Mouse (Mus musculus) ES-E14 (cell line): ENCODE data around the gene Flt3l. TPM values are rescaled to one million over a fixed set of nuclear protein-coding genes. Genes with fewer than 3 reads are reported as not detected.

Source experiments
- DNase-seq: peaks from one replicate; pipeline ENCODE4 v3.0.0-alpha.2; 2013; ENCODE audit warnings: low read depth, low spot score
- H3K27ac ChIP-seq: 2 replicates; pipeline ENCODE4 v1.5.1; 2012; ENCODE audit warnings: low read depth, mild to moderate bottlenecking, low read length, moderate library complexity, mixed read lengths; ENCODE audit not compliant: poor library complexity, insufficient read depth, severe bottlenecking
- H3K36me3 ChIP-seq: 2 replicates; pipeline ENCODE4 v1.6.1; 2012; ENCODE audit warnings: mild to moderate bottlenecking, low read length, moderate library complexity, mixed read lengths; ENCODE audit not compliant: control insufficient read depth, poor library complexity, insufficient read depth, severe bottlenecking
- H3K4me1 ChIP-seq, 2 experiments: fragments of 150-350 bp in 1 of 2; sonication (generic) in 1 of 2; 2 replicates each; pipeline ENCODE4 v1.6.1; 2012; ENCODE audit warnings: low read length in 2 of 2, mild to moderate bottlenecking in 1 of 2, mixed read lengths in 1 of 2; ENCODE audit not compliant: control insufficient read depth in 2 of 2, insufficient read depth in 2 of 2, poor library complexity in 1 of 2
- H3K4me3 ChIP-seq, 2 experiments: fragments of 150-350 bp in 1 of 2; sonication (generic) in 1 of 2; 2 replicates each; pipeline ENCODE4 v1.5.1; 2012; ENCODE audit warnings: low read length in 2 of 2, low read depth in 1 of 2, mild to moderate bottlenecking in 1 of 2, mixed read lengths in 1 of 2; ENCODE audit not compliant: insufficient read depth in 1 of 2, poor library complexity in 1 of 2, severe bottlenecking in 1 of 2
- H3K9ac ChIP-seq: 2 replicates; pipeline ENCODE4 v1.6.1; 2012; ENCODE audit warnings: low read depth, mild to moderate bottlenecking, low read length, mixed read lengths; ENCODE audit not compliant: poor library complexity, insufficient read depth, severe bottlenecking
- H3K9me3 ChIP-seq: fragments of 150-350 bp; sonication (generic); 2 replicates; pipeline ENCODE4 v1.6.1; 2012; ENCODE audit warnings: low read depth, mild to moderate bottlenecking, low read length; ENCODE audit not compliant: control insufficient read depth, insufficient read depth
- CHD2 ChIP-seq: IDR thresholded peaks from 2 replicates; pipeline ENCODE4 v1.6.1; 2014; ENCODE audit warnings: mild to moderate bottlenecking, low read depth, low read length, inconsistent platforms
- HCFC1 ChIP-seq: IDR thresholded peaks from 2 replicates; pipeline ENCODE4 v1.6.1; 2012; ENCODE audit warnings: low read length, inconsistent platforms, borderline replicate concordance; ENCODE audit not compliant: insufficient read depth
- MAFK ChIP-seq: IDR thresholded peaks from 2 replicates; pipeline ENCODE4 v1.6.1; 2014; ENCODE audit warnings: mild to moderate bottlenecking, low read depth, low read length, inconsistent platforms; ENCODE audit not compliant: insufficient read depth
- ZC3H11A ChIP-seq: IDR thresholded peaks from 2 replicates; pipeline ENCODE4 v1.6.1; 2012; ENCODE audit warnings: low read depth, mild to moderate bottlenecking, inconsistent platforms, low read length, borderline replicate concordance
- ZNF384 ChIP-seq: IDR thresholded peaks from 2 replicates; pipeline ENCODE4 v1.6.1; 2012; ENCODE audit warnings: low read depth, low read length, inconsistent platforms
- in situ Hi-C, 2 experiments: fragments of 600-800 bp; cut with MboI; formaldehyde crosslinking; loops; one replicate each; pipeline ENCODE4 v1.15.1; 2025; ENCODE audit warnings: low sequenced_read_pairs in 2 of 2, inconsistent platforms in 1 of 2; ENCODE audit not compliant: unreplicated experiment in 2 of 2
- total RNA-seq: library from RNA; depleted of rRNA; stranded (reverse); fragments of 300-350 nt; gene quantifications from 2 replicates; pipeline ENCODE4 v1.2.3, GENCODE M21; 2012

The Flt3l gene
- total RNA-seq, 1 experiment: 1.8 TPM

DNA sequence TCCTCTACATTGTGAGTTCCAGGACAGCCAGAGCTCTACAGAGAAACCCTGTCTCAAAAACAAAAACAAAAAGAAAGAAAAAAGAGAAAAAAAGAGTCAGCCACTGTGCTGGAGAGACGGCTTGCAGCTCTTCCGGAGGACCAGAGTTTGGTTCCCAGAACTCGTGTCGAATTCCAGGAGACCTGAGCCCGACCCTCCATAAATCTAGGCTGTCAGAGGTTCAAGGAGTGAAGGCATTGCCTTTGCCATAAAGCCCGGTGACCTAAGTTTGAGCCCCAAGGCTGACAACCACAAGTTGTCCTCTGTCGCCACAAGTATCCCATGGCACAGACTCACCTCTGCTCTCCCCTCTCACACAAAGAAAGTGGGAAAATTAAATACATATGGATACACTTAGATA is 42.1 kb downstream of the Flt3l start:
- H3K4me1 ChIP-seq: peaks cover 4 to 29% of the 10 kb centered on the region in 2 experiments; a peak in 2 of 4 replicates
- no peak for DNase-seq

GRCm38 (mm10) chr7:45093516-45093905 is 42.7 kb downstream of the Flt3l start:
- H3K4me3 ChIP-seq: no peak overlapping the region; a peak in 1 of 4 replicates
- H3K9me3 ChIP-seq: no peaks in the 10 kb centered on the region
- DNase-seq: no peak
- H3K4me1 ChIP-seq: peaks cover 4 to 27% of the 10 kb centered on the region in 2 experiments; a peak in 2 of 4 replicates
- in situ Hi-C loops: no loop called here
- TF ChIP-seq ZNF384: no peak
- no peak for TF ChIP-seq HCFC1
- no peak for TF ChIP-seq MAFK
- TF ChIP-seq ZC3H11A: no peak
- no peak for TF ChIP-seq CHD2
- peak overlapping the region; percentile 13; the same call in 1 of the 2 replicates for H3K9ac ChIP-seq
- no peak overlapping the region for H3K27ac ChIP-seq
- no peaks in the 10 kb centered on the region for H3K36me3 ChIP-seq

More for the DNA sequence above, 42.1 kb downstream of the Flt3l start:
- in situ Hi-C loops: no loop called here
- H3K4me3 ChIP-seq: no peak overlapping the region; a peak in 1 of 4 replicates
- H3K36me3 ChIP-seq: no peaks in the 10 kb centered on the region
- no peak overlapping the region for H3K27ac ChIP-seq
- no peak for TF ChIP-seq ZC3H11A
- no peak for TF ChIP-seq MAFK
- TF ChIP-seq ZNF384: no peak
- TF ChIP-seq CHD2: no peak
- no peak for TF ChIP-seq HCFC1
- H3K9me3 ChIP-seq: no peaks in the 10 kb centered on the region
- no peak overlapping the region for H3K9ac ChIP-seq

DNA sequence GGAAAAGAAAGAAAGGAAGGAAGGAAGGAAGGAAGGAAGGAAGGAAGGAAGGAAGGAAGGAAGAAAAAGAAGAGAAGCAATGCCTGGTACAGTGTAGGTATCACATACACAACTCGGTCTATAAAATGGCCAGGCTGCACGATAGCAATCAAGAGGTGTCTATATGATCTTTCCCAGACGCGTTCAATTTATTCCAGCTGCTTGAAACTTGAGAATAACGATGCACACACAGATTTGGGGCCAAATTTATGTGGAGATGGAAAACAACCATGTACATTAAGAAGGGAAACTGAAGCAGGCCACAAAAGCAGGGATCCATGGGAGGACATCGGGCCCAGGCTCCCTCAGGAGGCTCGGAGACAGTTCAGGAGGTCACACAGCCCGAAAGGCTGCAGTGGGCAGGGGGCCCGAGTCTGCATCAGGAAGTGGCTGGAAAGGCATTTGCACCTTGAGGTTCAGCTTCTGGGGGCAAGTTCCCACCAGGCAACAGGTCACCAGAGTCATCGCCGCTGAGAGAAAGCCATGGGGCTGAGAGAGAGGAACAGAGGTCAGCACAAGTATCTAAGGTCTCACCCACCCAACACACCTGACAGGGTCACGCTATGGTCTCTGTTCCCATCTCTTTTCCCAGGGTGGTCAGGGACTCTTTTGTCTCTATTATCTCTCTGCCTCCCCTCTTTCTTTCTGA is 43.3 kb downstream of the Flt3l start:
- no peak for TF ChIP-seq CHD2
- no peak for DNase-seq

GRCm38 (mm10) chr7:45092048-45092447 is 44.2 kb downstream of the Flt3l start, which contains the start of gene Rcn3:
Gene Rcn3 (minus strand): TSS chr7:45092221.
- peak within 1 kb of the TSS; percentile 52 to 71 for H3K4me3 ChIP-seq
- H3K27ac ChIP-seq: no peak within 1 kb of the TSS
- H3K36me3 ChIP-seq: no peaks in the 10 kb centered on the region
- H3K9me3 ChIP-seq: no peaks in the 10 kb centered on the region
- in situ Hi-C loops: no loop called here
- peak; percentile 83 for DNase-seq
- TF ChIP-seq ZNF384 (no peak), HCFC1 (peak; percentile 84)
- H3K9ac ChIP-seq: peak within 1 kb of the TSS; percentile 64; the same call in 1 of the 2 replicates
- H3K4me1 ChIP-seq: peaks cover 4 to 27% of the 10 kb centered on the region in 2 experiments; a peak in 2 of 4 replicates

More for the DNA sequence above, 43.3 kb downstream of the Flt3l start:
- in situ Hi-C loops: no loop called here
- Histone ChIP-seq H3K9me3 (no peaks in the 10 kb centered on the region), H3K4me3 (no peak overlapping the region), H3K9ac (peak overlapping the region; percentile 13; the same call in 1 of the 2 replicates), H3K36me3 (no peaks in the 10 kb centered on the region), H3K27ac (no peak overlapping the region), H3K4me1 (peaks cover 4 to 29% of the 10 kb centered on the region in 2 experiments; a peak in 2 of 4 replicates)
